Mouse (Mus musculus) neural tube, embryonic 15.5 days (tissue): ENCODE measurements around the gene Cers6. TPM values are rescaled to one million over a fixed set of nuclear protein-coding genes. Genes with fewer than 3 reads are reported as not detected.

Experiments
- ATAC-seq: fragments of 200-750 bp; cut with Nextera tagmentation; 2 replicates; pipeline ENCODE4 v1.8.0; 2017; ENCODE audit warnings: mild to moderate bottlenecking, moderate TSS enrichment, moderate library complexity; ENCODE audit not compliant: low FRiP score
- H3K27ac ChIP-seq: fragments of 300-500 bp; sonication (generic); replicated peaks from 2 replicates; pipeline ENCODE4 v1.5.1; 2015; ENCODE audit warnings: mild to moderate bottlenecking, inconsistent platforms
- H3K27me3 ChIP-seq: fragments of 300-500 bp; sonication (generic); replicated peaks from 2 replicates; pipeline ENCODE4 v1.6.1; 2015; ENCODE audit warnings: inconsistent platforms
- H3K36me3 ChIP-seq: fragments of 300-500 bp; sonication (generic); 2 replicates; pipeline ENCODE4 v1.6.1; 2015; ENCODE audit warnings: inconsistent platforms
- H3K4me1 ChIP-seq: fragments of 300-500 bp; sonication (generic); 2 replicates; pipeline ENCODE4 v1.6.1; 2015; ENCODE audit warnings: inconsistent platforms
- H3K4me2 ChIP-seq: fragments of 300-500 bp; sonication (generic); 2 replicates; pipeline ENCODE4 v1.6.1; 2015; ENCODE audit warnings: inconsistent platforms, mild to moderate bottlenecking, moderate library complexity
- H3K4me3 ChIP-seq: fragments of 300-500 bp; sonication (generic); replicated peaks from 2 replicates; pipeline ENCODE4 v1.5.1; 2015; ENCODE audit warnings: mild to moderate bottlenecking, inconsistent platforms
- H3K9ac ChIP-seq: fragments of 300-500 bp; sonication (generic); replicated peaks from 2 replicates; pipeline ENCODE4 v1.6.1; 2015; ENCODE audit warnings: mild to moderate bottlenecking, inconsistent platforms
- H3K9me3 ChIP-seq: fragments of 300-500 bp; sonication (generic); replicated peaks from 2 replicates; pipeline ENCODE4 v1.6.1; 2016; ENCODE audit warnings: inconsistent platforms
- WGBS: fragments of 180-500 bp; shearing (Covaris S2); methylation state at CpG from one replicate; pipeline ENCODE4 v1.1.7; 2015; ENCODE audit warnings: mixed read lengths; 5-methylcytosine and 5-hydroxymethylcytosine counted together
- polyA plus RNA-seq: library from polyadenylated mRNA; unstranded; fragments of >200 nt; fragmentation: Nextera tagmentation; extraction: Ambion mirVana; gene quantifications from 2 replicates; pipeline ENCODE4 v1.2.1, GENCODE M21; 2015

Gene Cers6
- polyA plus RNA-seq, 1 experiment from 2014 or later, result 52.1 TPM

GRCm38 (mm10) chr2:69113829-69114547 is 252.7 kb downstream of the Cers6 start:
- no peak overlapping the region for H3K4me2 ChIP-seq
- 0 out of 2 replicates have a peak, but pooled peaks cover 5% of the 10 kb centered on the region for H3K36me3 ChIP-seq
- H3K27me3 ChIP-seq, result no peaks in the 10 kb centered on the region
- WGBS, result 45% methylated on average over 10 of the region's 10 CpGs
- 0 out of 2 replicates have a peak, but pooled peaks have one; percentile 24 for ATAC-seq
- H3K9ac ChIP-seq, result no peak overlapping the region
- no peak overlapping the region for H3K4me3 ChIP-seq
- no peaks in the 10 kb centered on the region for H3K9me3 ChIP-seq
- H3K27ac ChIP-seq, result no peak overlapping the region
- H3K4me1 ChIP-seq, result peaks cover 12% of the 10 kb centered on the region; the same call in 1 of the 2 replicates

- 0 out of 2 replicates have a peak, but pooled peaks cover 5% of the 10 kb centered on the region for H3K36me3 ChIP-seq
- no peaks in the 10 kb centered on the region for H3K9me3 ChIP-seq
- H3K27me3 ChIP-seq, result no peaks in the 10 kb centered on the region
- 83% methylated on average over 3 of the region's 3 CpGs for WGBS
- no peak overlapping the region for H3K9ac ChIP-seq
- no peak overlapping the region for H3K4me3 ChIP-seq
- no peak for ATAC-seq
- no peak overlapping the region for H3K4me2 ChIP-seq
- peaks cover 8% of the 10 kb centered on the region for H3K4me1 ChIP-seq
- no peak overlapping the region for H3K27ac ChIP-seq
These were observed 254.7 kb downstream of the Cers6 start for GRCm38 (mm10) chr2:69115921-69116320.

- WGBS, result 52% methylated on average over 4 of the region's 4 CpGs
- Histone ChIP-seq H3K4me1 (peaks cover 8% of the 10 kb centered on the region), H3K36me3 (0 out of 2 replicates have a peak, but pooled peaks cover 5% of the 10 kb centered on the region), H3K4me3 (no peak overlapping the region), H3K27ac (no peak overlapping the region), H3K9ac (no peak overlapping the region), H3K4me2 (no peak overlapping the region), H3K9me3 (no peaks in the 10 kb centered on the region), H3K27me3 (no peaks in the 10 kb centered on the region)
- ATAC-seq, result no peak
These were observed 255.5 kb downstream of the Cers6 start for GRCm38 (mm10) chr2:69116767-69117166.

GRCm38 (mm10) chr2:69118994-69119393 is 257.8 kb downstream of the Cers6 start:
- H3K4me1 ChIP-seq, result peaks cover 3% of the 10 kb centered on the region; the same call in 1 of the 2 replicates
- no peaks in the 10 kb centered on the region for H3K27me3 ChIP-seq
- no peaks in the 10 kb centered on the region for H3K9me3 ChIP-seq
- 89% methylated on average over 1 of the region's 1 CpGs for WGBS
- no peak for ATAC-seq
- no peak overlapping the region for H3K27ac ChIP-seq
- no peak overlapping the region for H3K4me2 ChIP-seq
- no peak overlapping the region for H3K4me3 ChIP-seq
- no peak overlapping the region for H3K9ac ChIP-seq
- H3K36me3 ChIP-seq, result 0 out of 2 replicates have a peak, but pooled peaks cover 5% of the 10 kb centered on the region

GRCm38 (mm10) chr2:69119718-69120117 is 258.5 kb downstream of the Cers6 start:
- H3K4me1 ChIP-seq, result peaks cover 3% of the 10 kb centered on the region; the same call in 1 of the 2 replicates
- H3K27ac ChIP-seq, result no peak overlapping the region
- H3K9me3 ChIP-seq, result no peaks in the 10 kb centered on the region
- H3K4me3 ChIP-seq, result no peak overlapping the region
- H3K9ac ChIP-seq, result no peak overlapping the region
- H3K36me3 ChIP-seq, result 0 out of 2 replicates have a peak, but pooled peaks cover 5% of the 10 kb centered on the region
- H3K27me3 ChIP-seq, result no peaks in the 10 kb centered on the region
- 7% methylated on average over 2 of the region's 2 CpGs for WGBS
- no peak for ATAC-seq
- no peak overlapping the region for H3K4me2 ChIP-seq

- Histone ChIP-seq H3K4me2 (no peak overlapping the region), H3K9ac (no peak overlapping the region), H3K4me1 (peaks cover 3% of the 10 kb centered on the region; the same call in 1 of the 2 replicates), H3K4me3 (no peak overlapping the region), H3K27ac (no peak overlapping the region), H3K27me3 (no peaks in the 10 kb centered on the region), H3K36me3 (no peaks in the 10 kb centered on the region), H3K9me3 (no peaks in the 10 kb centered on the region)
- ATAC-seq, result no peak
- 86% methylated on average over 4 of the region's 4 CpGs for WGBS
These were observed 260.4 kb downstream of the Cers6 start for GRCm38 (mm10) chr2:69121681-69122080.

- 44% methylated on average over 3 of the region's 3 CpGs for WGBS
- Histone ChIP-seq H3K9ac (no peak overlapping the region), H3K27me3 (no peaks in the 10 kb centered on the region), H3K4me3 (no peak overlapping the region), H3K27ac (no peak overlapping the region), H3K36me3 (no peaks in the 10 kb centered on the region), H3K4me1 (peaks cover 9% of the 10 kb centered on the region), H3K9me3 (no peaks in the 10 kb centered on the region), H3K4me2 (no peak overlapping the region)
- no peak for ATAC-seq
These were observed 264.2 kb downstream of the Cers6 start for GRCm38 (mm10) chr2:69125425-69125824.

- no peak overlapping the region for H3K4me2 ChIP-seq
- H3K4me3 ChIP-seq, result no peak overlapping the region
- WGBS, result 71% methylated on average over 7 of the region's 7 CpGs
- no peak for ATAC-seq
- H3K4me1 ChIP-seq, result peaks cover 9% of the 10 kb centered on the region
- H3K9ac ChIP-seq, result no peak overlapping the region
- H3K27ac ChIP-seq, result no peak overlapping the region
- no peaks in the 10 kb centered on the region for H3K27me3 ChIP-seq
- H3K36me3 ChIP-seq, result no peaks in the 10 kb centered on the region
- no peaks in the 10 kb centered on the region for H3K9me3 ChIP-seq
These were observed 267.1 kb downstream of the Cers6 start for GRCm38 (mm10) chr2:69128321-69128720.

GRCm38 (mm10) chr2:69128921-69129395 is 267.7 kb downstream of the Cers6 start:
- H3K27me3 ChIP-seq, result no peaks in the 10 kb centered on the region
- no peaks in the 10 kb centered on the region for H3K36me3 ChIP-seq
- no peak overlapping the region for H3K4me3 ChIP-seq
- H3K9me3 ChIP-seq, result no peaks in the 10 kb centered on the region
- no peak overlapping the region for H3K9ac ChIP-seq
- no peak overlapping the region; the same call in 1 of the 2 replicates for H3K27ac ChIP-seq
- 44% methylated on average over 10 of the region's 10 CpGs for WGBS
- ATAC-seq, result peak; percentile 63; the same call in 1 of the 2 replicates
- H3K4me1 ChIP-seq, result peaks cover 9% of the 10 kb centered on the region
- peak overlapping the region; percentile 29 for H3K4me2 ChIP-seq

GRCm38 (mm10) chr2:69129425-69130210 is 268.4 kb downstream of the Cers6 start:
- no peak for ATAC-seq
- Histone ChIP-seq H3K4me1 (peaks cover 9% of the 10 kb centered on the region), H3K4me3 (no peak overlapping the region), H3K27ac (no peak overlapping the region), H3K27me3 (no peaks in the 10 kb centered on the region), H3K36me3 (no peaks in the 10 kb centered on the region), H3K9ac (no peak overlapping the region), H3K9me3 (no peaks in the 10 kb centered on the region), H3K4me2 (peak overlapping the region; percentile 29; the same call in 1 of the 2 replicates)
- 73% methylated on average over 7 of the region's 7 CpGs for WGBS

- no peak for ATAC-seq
- WGBS, result 74% methylated on average over 3 of the region's 3 CpGs
These were observed 270.8 kb downstream of the Cers6 start for GRCm38 (mm10) chr2:69132046-69132445.

More at GRCm38 (mm10) chr2:69132046-69132445, 270.8 kb downstream of the Cers6 start:
- Histone ChIP-seq H3K4me2 (no peak overlapping the region), H3K9ac (no peak overlapping the region), H3K27me3 (no peaks in the 10 kb centered on the region), H3K9me3 (no peaks in the 10 kb centered on the region), H3K36me3 (no peaks in the 10 kb centered on the region), H3K4me1 (peaks cover 9% of the 10 kb centered on the region), H3K4me3 (no peak overlapping the region), H3K27ac (no peak overlapping the region)
